Comparison of ENCODE assay signal across 9 mouse cellular contexts in genomic region chr3:51700731-51701280, GRCm38 (mm10). TPM values are rescaled to one million over a fixed set of nuclear protein-coding genes. Genes with fewer than 3 reads are reported as not detected.
DNase-seq lines count a peak whose midpoint lies in the region; ATAC-seq and TF ChIP-seq lines count a peak whose summit lies in the region.
"Had no signal": no experiment of that assay in that cellular context is flagged by ENCODE, and none has a peak within 500 bp of the region (broad histone marks: within the 10 kb centered on the region; RNA-seq: fewer than 3 reads in every experiment).

No protein-coding gene starts in this region.

- peak overlapping the region; percentile 96 for H3K27ac ChIP-seq in forebrain, embryonic 13.5 days
- peak overlapping the region; percentile 51 for H3K27ac ChIP-seq in lung, postnatal 0 days (ENCODE audit: low read length)
- no peak overlapping the region for H3K27ac ChIP-seq in stomach, embryonic 16.5 days (ENCODE audit: low read length)

- ATAC-seq in CD4-positive, CD25-positive, alpha-beta regulatory T cell, adult 4 months = peak; percentile 44
- ATAC-seq in forebrain, embryonic 13.5 days = no peak
- peak; percentile 42 for ATAC-seq in lung, postnatal 0 days
- ATAC-seq in stomach, embryonic 16.5 days (ENCODE audit: insufficient read depth, low FRiP score) = no peak

- H3K4me3 ChIP-seq in forebrain, embryonic 13.5 days = peak overlapping the region; percentile 38
- peak overlapping the region; percentile 31 for H3K4me3 ChIP-seq in lung, postnatal 0 days (ENCODE audit: low read depth, low read length)
- peak overlapping the region; percentile 35 for H3K4me3 ChIP-seq in stomach, embryonic 16.5 days (replicated peaks; ENCODE audit: low read length)

- H3K4me2 ChIP-seq in forebrain, embryonic 13.5 days = peak overlapping the region; percentile 62
- H3K4me2 ChIP-seq in lung, postnatal 0 days (replicated peaks; ENCODE audit: low read depth, low read length) = peak overlapping the region; percentile 70
- H3K4me2 ChIP-seq in stomach, embryonic 16.5 days (ENCODE audit: low read depth, low read length) = peak overlapping the region; percentile 55

- H3K9me3 ChIP-seq in forebrain, embryonic 13.5 days (replicated peaks) = no peaks in the 10 kb centered on the region
- no peaks in the 10 kb centered on the region for H3K9me3 ChIP-seq in lung, postnatal 0 days (ENCODE audit: low read length)
- H3K9me3 ChIP-seq in stomach, embryonic 16.5 days (replicated peaks; ENCODE audit: control insufficient read depth, low read length) = no peaks in the 10 kb centered on the region

- TF ChIP-seq EP300 in lung, postnatal 0 days (IDR thresholded peaks at IDR 0.05) = no peak

- WGBS in forebrain, embryonic 13.5 days = 19% methylated on average over 15 of the region's 15 CpGs
- 9% methylated on average over 15 of the region's 15 CpGs for WGBS in lung, postnatal 0 days
- WGBS in stomach, embryonic 16.5 days = 18% methylated on average over 15 of the region's 15 CpGs

- no peak for TF ChIP-seq CTCF in lung, postnatal 0 days (IDR thresholded peaks at IDR 0.05)

- DNase-seq in frontal cortex, adult 2 months (ENCODE audit: extremely low spot score in 1 of 2, low spot score in 1 of 2) = peak; percentile 29 to 64
- no peak for DNase-seq in frontal cortex, postnatal 25 days (ENCODE audit: low spot score in 2 of 2)
- DNase-seq in kidney, postnatal 14 days = peak; percentile 33
- DNase-seq in lung, postnatal 0 days (ENCODE audit: low spot score) = peak; percentile 89
- no peak for DNase-seq in spleen, postnatal 10 days (ENCODE audit: low spot score in 2 of 2)

- H3K4me1 ChIP-seq in forebrain, embryonic 13.5 days = peaks cover 35% of the 10 kb centered on the region
- peaks cover 11% of the 10 kb centered on the region; the same call in 1 of the 2 replicates for H3K4me1 ChIP-seq in lung, postnatal 0 days (ENCODE audit: insufficient read depth, low read depth, low read length)
- H3K4me1 ChIP-seq in stomach, embryonic 16.5 days (ENCODE audit: control insufficient read depth, insufficient read depth, low read length) = peaks cover 16% of the 10 kb centered on the region

- H3K9ac ChIP-seq in forebrain, embryonic 13.5 days = peak overlapping the region; percentile 64
- 0 out of 2 replicates have a peak overlapping the region, but pooled peaks have one; percentile 16 for H3K9ac ChIP-seq in lung, postnatal 0 days (replicated peaks; ENCODE audit: low read depth)
- H3K9ac ChIP-seq in stomach, embryonic 16.5 days (ENCODE audit: low read length) = peak overlapping the region; percentile 68

- 0 out of 2 replicates have a peak, but pooled peaks cover 6% of the 10 kb centered on the region for H3K36me3 ChIP-seq in forebrain, embryonic 13.5 days (ENCODE audit: poor library complexity, severe bottlenecking)
- no peaks in the 10 kb centered on the region for H3K36me3 ChIP-seq in lung, postnatal 0 days (ENCODE audit: insufficient read depth, low read length)
- no peaks in the 10 kb centered on the region for H3K36me3 ChIP-seq in stomach, embryonic 16.5 days (ENCODE audit: control insufficient read depth, insufficient read depth, low read length)

- H3K27me3 ChIP-seq in forebrain, embryonic 13.5 days = no peaks in the 10 kb centered on the region
- H3K27me3 ChIP-seq in lung, postnatal 0 days (replicated peaks; ENCODE audit: insufficient read depth, low read length) = no peaks in the 10 kb centered on the region
- no peaks in the 10 kb centered on the region for H3K27me3 ChIP-seq in stomach, embryonic 16.5 days (ENCODE audit: control insufficient read depth, insufficient read depth, low read length)

RNA-seq across cellular contexts. Expression of gene Mgst2, which starts 40.6 kb away (rescaled TPM):
- 0.24 and 0.36 TPM in 2 replicates for polyA plus RNA-seq in frontal cortex, adult 2 months (2012; rRNA removed)
- polyA plus RNA-seq in CD4-positive, CD25-positive, alpha-beta regulatory T cell, adult 4 months (2017; shearing (Covaris generic)) = 100 to 1,000 TPM; 175 to 223 TPM
- 0.37 and 0.96 TPM in 2 replicates for polyA plus RNA-seq in forebrain, embryonic 13.5 days (2015; fragmentation: Nextera tagmentation; extraction: Ambion mirVana)
- polyA plus RNA-seq in lung, postnatal 0 days (2015; fragmentation: Nextera tagmentation; extraction: Ambion mirVana) = 6.7 and 8.6 TPM in 2 replicates
- polyA plus RNA-seq in stomach, embryonic 16.5 days (2015; fragmentation: Nextera tagmentation; extraction: Ambion mirVana) = 58.9 and 64.9 TPM in 2 replicates
- polyA plus RNA-seq: erythroblast, embryonic 14.5 days had no signal

Comparison
In these comparisons a context has a peak if more than half of its experiments do, and no peak if none do; other contexts are left out.
1. DNase-seq: peak in frontal cortex, adult 2 months (2 of 2), kidney, postnatal 14 days (single experiment) and lung, postnatal 0 days (single experiment); none in frontal cortex, postnatal 25 days (0 of 2) and spleen, postnatal 10 days (0 of 2).
2. ATAC-seq: peak in CD4-positive, CD25-positive, alpha-beta regulatory T cell, adult 4 months (single experiment) and lung, postnatal 0 days (single experiment); none in forebrain, embryonic 13.5 days (single experiment) and stomach, embryonic 16.5 days (single experiment).
3. H3K9ac ChIP-seq: peak in every context shown above with its lines; median percentile 68 in stomach, embryonic 16.5 days; 64 in forebrain, embryonic 13.5 days; 16 in lung, postnatal 0 days.
4. Peak in every context shown above with its lines, with median percentiles within 50 percentile points of each other: H3K4me2 ChIP-seq and H3K4me3 ChIP-seq.